In genomic region chr11:21788831-21789230, GRCm38 (mm10) we compare ENCODE assay signal across 10 mouse cellular contexts.
"Had no signal": no experiment of that assay in that cellular context is flagged by ENCODE, and none has a peak within 500 bp of the region (broad histone marks: within the 10 kb centered on the region; RNA-seq: fewer than 3 reads in every experiment).

No protein-coding gene starts in this region.

- DNase-seq: kidney, adult 2 months; kidney, postnatal 10 days; kidney, postnatal 36 days; liver; lung, adult 18-20 months; lung, postnatal 10 days; retina, postnatal 1 day; right cerebral cortex, postnatal 25 days; thymus, adult 18-20 months; thymus, postnatal 36 days had no signal
